Mouse (Mus musculus): ENCODE measurements around the gene Agrp. TPM values are rescaled to one million over a fixed set of nuclear protein-coding genes. Genes with fewer than 3 reads are reported as not detected.
A peak's percentile ranks its signal among the peaks of the same experiment; 100 is the strongest.

The Agrp gene
- total RNA-seq, 2 experiments from 2014 or later: 1.7 TPM; not detected in 1

GRCm38 (mm10) chr8:105518436-105519313 is 118.5 kb downstream of the Agrp start, which contains the start of gene Hsd11b2:
TSS of gene Hsd11b2 (plus strand) at chr8:105518755.
- peak; percentile 64 for DNase-seq

GRCm38 (mm10) chr8:105517346-105517745 is 119.8 kb downstream of the Agrp start:
- DNase-seq: no peak

Small RNAs within 50 kb of the gene (microRNA-seq; reads per million reads assigned to microRNA genes)
- 0 reads per million in 2 experiments for gene Mir1966 (ENCODE audit: borderline replicate concordance in 2 of 2)

Other genes starting within 250 kb of the Agrp start
- gene Kctd19, start 223.9 kb downstream of the Agrp start, total RNA-seq (2021): not detected
- under 1 TPM; 0.41 to 0.67 TPM for gene Lrrc36, start 223.8 kb downstream of the Agrp start, total RNA-seq (2021)
- 10 to 100 TPM; 86.7 to 99.2 TPM for gene Tppp3, start 165.9 kb downstream of the Agrp start, total RNA-seq (2021)
- gene Zdhhc1, start 140.5 kb downstream of the Agrp start, total RNA-seq (2021): 10 to 100 TPM in 1 of 2 experiments, 1 to 10 TPM in 1; 8.7 to 10.1 TPM
- under 1 TPM; 0.51 to 0.61 TPM for gene Hsd11b2, start 118.6 kb downstream of the Agrp start, total RNA-seq (2021)
- 10 to 100 TPM; 41.7 to 45.1 TPM for gene Atp6v0d1, start 71.3 kb downstream of the Agrp start, total RNA-seq (2021)
- 10 to 100 TPM; 15.5 to 19.6 TPM for gene Ripor1, start 32.1 kb downstream of the Agrp start, total RNA-seq (2021)
- gene Ctcf, start 825 bp downstream of the Agrp start, total RNA-seq (2021): 10 to 100 TPM; 29.2 to 29.6 TPM
- under 1 TPM in 1 of 2 experiments, not detected in 1; 0.11 TPM for gene Carmil2, start 48.9 kb upstream of the Agrp start, total RNA-seq (2021)
- 1 to 10 TPM; 6.5 to 6.8 TPM for gene Acd, start 63.7 kb upstream of the Agrp start, total RNA-seq (2021)
- 1 to 10 TPM; 5.4 to 5.7 TPM for gene Pard6a, start 63.8 kb upstream of the Agrp start, total RNA-seq (2021)
- not detected for gene 4933405L10Rik, start 70.3 kb upstream of the Agrp start, total RNA-seq (2021)
- 1 to 10 TPM in 1 of 2 experiments, under 1 TPM in 1; 0.82 to 1.0 TPM for gene Enkd1, start 70.8 kb upstream of the Agrp start, total RNA-seq (2021)
- 1 to 10 TPM; 5.1 to 6.2 TPM for gene Gfod2, start 121.3 kb upstream of the Agrp start, total RNA-seq (2021)
- gene Ranbp10, start 190.0 kb upstream of the Agrp start, total RNA-seq (2021): 10 to 100 TPM; 14.6 to 20.5 TPM
- not detected for gene Tsnaxip1, start 190.3 kb upstream of the Agrp start, total RNA-seq (2021)
- gene Cenpt, start 215.9 kb upstream of the Agrp start, total RNA-seq (2021): 1 to 10 TPM; 1.2 to 1.7 TPM
- gene Thap11, start 217.7 kb upstream of the Agrp start, total RNA-seq (2021): 10 to 100 TPM; 19.3 to 19.5 TPM
- gene Nutf2, start 223.2 kb upstream of the Agrp start, total RNA-seq (2021): 10 to 100 TPM; 47.7 to 79.5 TPM
- gene Edc4, start 243.5 kb upstream of the Agrp start, total RNA-seq (2021): 10 to 100 TPM; 17.5 to 18.4 TPM